Mouse (Mus musculus) liver, embryonic 14.5 days (tissue): ENCODE measurements around the gene Ly6g6c. TPM values are rescaled to one million over a fixed set of nuclear protein-coding genes. Genes with fewer than 3 reads are reported as not detected.

Source experiments
- ATAC-seq: fragments of 200-750 bp; cut with Nextera tagmentation; 2 replicates; pipeline ENCODE4 v1.8.0; 2017; ENCODE audit warnings: moderate number of reproducible peaks, mild to moderate bottlenecking, moderate library complexity; ENCODE audit not compliant: insufficient read depth
- DNase-seq, 3 experiments: peaks; one replicate each; pipeline ENCODE4 v3.0.0-alpha.2; 2012 to 2013; ENCODE audit warnings: low read depth in 3 of 3, low spot score in 3 of 3
- H3K27ac ChIP-seq: fragments of 300-500 bp; sonication (generic); 2 replicates; pipeline ENCODE4 v1.5.1; 2014; ENCODE audit warnings: moderate library complexity, mild to moderate bottlenecking, control low read depth, inconsistent platforms
- H3K27me3 ChIP-seq: fragments of 300-500 bp; sonication (generic); 2 replicates; pipeline ENCODE4 v1.6.1; 2014; ENCODE audit warnings: mild to moderate bottlenecking, low read length, moderate library complexity; ENCODE audit not compliant: control insufficient read depth, insufficient read depth
- H3K36me3 ChIP-seq: fragments of 300-500 bp; sonication (generic); replicated peaks from 2 replicates; pipeline ENCODE4 v1.6.1; 2014; ENCODE audit warnings: low read depth; ENCODE audit not compliant: control insufficient read depth, insufficient read depth
- H3K4me1 ChIP-seq, 2 experiments: fragments of 200-500 bp in 1 of 2; fragments of 300-500 bp in 1 of 2; sonication (generic) in 1 of 2; replicated peaks; 2 replicates each; pipeline ENCODE4 v1.6.1; 2012 to 2014; ENCODE audit warnings: antibody characterized with exemption in 1 of 2, inconsistent platforms in 1 of 2, low read length in 1 of 2; ENCODE audit not compliant: control insufficient read depth in 2 of 2, insufficient read depth in 2 of 2
- H3K4me2 ChIP-seq: fragments of 300-500 bp; sonication (generic); 2 replicates; pipeline ENCODE4 v1.6.1; 2014; ENCODE audit warnings: low read depth, mild to moderate bottlenecking, control low read depth, moderate library complexity
- H3K4me3 ChIP-seq, 2 experiments: fragments of 200-500 bp in 1 of 2; fragments of 300-500 bp in 1 of 2; sonication (generic) in 1 of 2; 2 replicates each; pipeline ENCODE4 v1.5.1; 2012 to 2014; ENCODE audit warnings: low read depth in 2 of 2, low read length in 2 of 2, mild to moderate bottlenecking in 2 of 2, control low read depth in 1 of 2, inconsistent platforms in 1 of 2, moderate library complexity in 1 of 2; ENCODE audit not compliant: insufficient read depth in 1 of 2
- H3K9ac ChIP-seq: fragments of 300-500 bp; sonication (generic); replicated peaks from 2 replicates; pipeline ENCODE4 v1.6.1; 2014; ENCODE audit warnings: mild to moderate bottlenecking, control low read depth, moderate library complexity
- H3K9me3 ChIP-seq: fragments of 300-500 bp; sonication (generic); 2 replicates; pipeline ENCODE4 v1.6.1; 2016; ENCODE audit warnings: low read length, mixed read lengths; ENCODE audit not compliant: control insufficient read depth
- CTCF ChIP-seq: IDR thresholded peaks from 2 replicates; pipeline ENCODE4 v1.5.1; 2016; ENCODE audit warnings: antibody characterized with exemption, low read depth, control low read depth
- EP300 ChIP-seq: IDR thresholded peaks from 2 replicates; pipeline ENCODE4 v1.6.1; 2016; ENCODE audit warnings: antibody characterized with exemption, low read depth
- WGBS: fragments of 180-500 bp; shearing (Covaris S2); extraction: QIAGEN DNeasy Blood & Tissue Kit; methylation state at CpG from one replicate; pipeline ENCODE4 v1.1.7; 2014; ENCODE audit not compliant: insufficient replicate concordance; 5-methylcytosine and 5-hydroxymethylcytosine counted together
- polyA plus RNA-seq, 2 experiments: library from polyadenylated mRNA; depleted of rRNA in 1 of 2; stranded (reverse) in 1 of 2; unstranded in 1 of 2; fragments of >200 nt; fragmentation: Nextera tagmentation in 1 of 2; extraction: Ambion mirVana in 1 of 2; gene quantifications; 2 replicates each; pipeline versions ENCODE4 v1.2.1 to v1.2.3; 2012 to 2014

Ly6g6c gene
- polyA plus RNA-seq, 2 experiments, result 0.26 to 0.37 TPM

DNA sequence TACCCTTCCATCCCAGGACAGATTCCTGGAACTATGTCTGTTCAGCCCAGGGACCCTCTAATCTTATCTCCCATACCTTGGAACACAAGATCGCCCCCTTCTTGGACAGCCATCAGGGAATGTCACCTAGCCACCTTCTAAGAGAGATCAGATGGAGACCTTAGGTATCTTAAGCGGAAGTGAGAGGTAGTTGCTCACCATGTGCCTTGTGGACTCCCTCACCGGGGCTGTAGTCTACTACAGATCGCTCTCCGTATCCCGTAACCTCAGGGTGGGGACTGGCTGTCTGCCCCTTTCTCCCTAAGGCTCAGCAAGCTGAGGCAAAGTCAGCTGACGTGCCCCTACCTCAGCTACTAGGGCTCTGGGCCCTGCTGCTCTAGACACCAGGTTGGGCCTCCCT is 38.9 kb downstream of the Ly6g6c start:
- peaks cover 13% of the 10 kb centered on the region for H3K36me3 ChIP-seq
- peaks cover 25 to 34% of the 10 kb centered on the region in 2 experiments for H3K4me1 ChIP-seq
- H3K9me3 ChIP-seq, result no peaks in the 10 kb centered on the region
- TF ChIP-seq CTCF (no peak), EP300 (no peak)
- H3K4me3 ChIP-seq, result no peak overlapping the region
- ATAC-seq (no peak; the same call in 1 of the 2 replicates), DNase-seq (no peak)
- no peaks in the 10 kb centered on the region for H3K27me3 ChIP-seq
- peak overlapping the region; percentile 25 for H3K9ac ChIP-seq
- H3K27ac ChIP-seq, result peak overlapping the region; percentile 67
- H3K4me2 ChIP-seq, result peak overlapping the region; percentile 48
- 66% methylated on average over 7 of the region's 7 CpGs for WGBS

DNA sequence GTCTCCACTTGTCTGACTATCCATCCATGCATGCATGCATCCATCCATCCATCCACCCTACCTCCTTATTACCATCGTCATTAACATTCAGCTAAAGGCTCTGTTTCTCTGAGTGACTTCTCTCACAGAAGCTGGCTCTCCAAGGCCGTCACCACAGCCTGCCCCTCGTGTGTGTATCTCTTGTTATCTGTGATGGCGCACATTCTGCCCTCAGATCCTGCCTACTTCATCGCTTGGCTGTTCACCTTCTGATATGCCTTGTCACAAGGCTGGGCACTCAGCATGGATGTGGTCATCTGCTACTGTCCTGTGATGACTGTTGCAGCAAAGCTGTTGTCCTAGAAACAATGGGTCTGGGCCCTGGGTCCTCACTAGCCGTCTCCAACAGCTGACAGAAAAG is 39.6 kb downstream of the Ly6g6c start:
- H3K36me3 ChIP-seq, result peaks cover 13% of the 10 kb centered on the region
- peak; percentile 89 for ATAC-seq
- peak overlapping the region; percentile 53 for H3K9ac ChIP-seq
- H3K4me1 ChIP-seq, result peaks cover 25 to 34% of the 10 kb centered on the region in 2 experiments
- H3K9me3 ChIP-seq, result no peaks in the 10 kb centered on the region
- DNase-seq, result peak; percentile 74 to 79 (median 78)
- H3K27me3 ChIP-seq, result no peaks in the 10 kb centered on the region
- peak overlapping the region; percentile 67 for H3K27ac ChIP-seq
- WGBS, result 18% methylated on average over 6 of the region's 6 CpGs
- H3K4me2 ChIP-seq, result peak overlapping the region; percentile 48
- H3K4me3 ChIP-seq, result no peak overlapping the region
- TF ChIP-seq CTCF (no peak), EP300 (peak; percentile 91)

DNA sequence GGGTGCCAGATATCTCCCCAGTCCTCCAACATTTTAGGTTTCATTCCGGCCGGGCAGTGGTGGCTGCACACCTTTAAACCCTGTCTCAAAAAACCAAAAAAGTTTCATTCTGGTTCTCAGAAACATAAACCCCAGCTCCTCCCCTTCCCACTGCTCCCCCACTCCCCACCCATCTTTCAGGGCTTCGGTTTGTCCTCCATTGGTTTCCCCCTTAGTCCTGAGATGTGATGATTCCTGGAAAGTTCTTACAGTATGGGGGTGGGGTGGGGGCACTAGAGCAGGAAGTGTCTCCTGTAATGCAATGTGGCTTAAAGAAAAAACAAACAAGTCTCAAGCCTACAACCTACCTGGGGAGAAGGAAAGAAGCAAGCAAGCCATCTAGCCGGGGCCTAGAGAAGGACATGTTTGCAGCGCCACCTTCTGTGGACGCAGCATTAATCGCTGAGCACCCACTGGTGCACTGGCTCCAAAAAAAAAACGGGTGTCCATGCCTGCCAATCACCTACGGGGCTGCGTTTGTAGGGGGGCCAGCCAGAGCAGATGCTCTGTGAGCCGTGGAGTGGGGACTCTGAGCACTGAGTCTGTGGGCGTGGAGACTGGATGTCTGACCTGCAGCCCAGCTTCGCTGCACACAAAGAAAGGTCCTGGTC is 40.7 kb downstream of the Ly6g6c start:
- TF ChIP-seq CTCF (peak; percentile 87), EP300 (no peak)
- WGBS, result 21% methylated on average over 13 of the region's 13 CpGs
- peak overlapping the region; percentile 67 for H3K27ac ChIP-seq

DNA sequence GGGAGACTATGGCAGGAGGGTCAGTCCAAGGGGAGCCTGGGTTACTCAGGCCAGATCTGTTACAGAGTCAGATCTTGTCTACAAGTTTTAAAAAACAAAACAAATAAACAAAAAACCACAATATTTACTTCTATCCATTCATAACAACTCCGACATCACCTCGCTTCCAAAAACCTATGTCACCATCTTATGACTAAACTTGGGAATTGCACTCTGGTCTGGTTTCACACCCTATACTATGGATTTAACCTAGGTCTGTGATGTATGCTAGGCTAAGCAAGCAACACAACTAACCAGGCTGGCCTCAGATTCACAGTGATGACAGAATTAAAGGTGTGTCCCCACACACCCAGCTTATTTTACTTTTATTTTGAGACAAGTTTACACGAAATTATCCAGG is 41.3 kb downstream of the Ly6g6c start:
- Histone ChIP-seq H3K9ac (no peak overlapping the region), H3K4me1 (peaks cover 25 to 34% of the 10 kb centered on the region in 2 experiments), H3K4me2 (no peak overlapping the region), H3K36me3 (peaks cover 3% of the 10 kb centered on the region), H3K4me3 (no peak overlapping the region), H3K27ac (no peak overlapping the region), H3K27me3 (no peaks in the 10 kb centered on the region), H3K9me3 (no peaks in the 10 kb centered on the region)
- 68% methylated on average over 3 of the region's 3 CpGs for WGBS
- no peak for DNase-seq
- no peak for TF ChIP-seq EP300
- no peak for TF ChIP-seq CTCF
- no peak for ATAC-seq

More for the DNA sequence above, 40.7 kb downstream of the Ly6g6c start:
- ATAC-seq, result no peak
- Histone ChIP-seq H3K9me3 (no peaks in the 10 kb centered on the region), H3K9ac (peak overlapping the region; percentile 6; the same call in 1 of the 2 replicates), H3K4me3 (no peak overlapping the region), H3K4me1 (peaks cover 25 to 34% of the 10 kb centered on the region in 2 experiments), H3K36me3 (peaks cover 8% of the 10 kb centered on the region), H3K27me3 (no peaks in the 10 kb centered on the region), H3K4me2 (peak overlapping the region; percentile 32; the same call in 1 of the 2 replicates)
- peak in 1 of 3 experiments; percentile 40 for DNase-seq

DNA sequence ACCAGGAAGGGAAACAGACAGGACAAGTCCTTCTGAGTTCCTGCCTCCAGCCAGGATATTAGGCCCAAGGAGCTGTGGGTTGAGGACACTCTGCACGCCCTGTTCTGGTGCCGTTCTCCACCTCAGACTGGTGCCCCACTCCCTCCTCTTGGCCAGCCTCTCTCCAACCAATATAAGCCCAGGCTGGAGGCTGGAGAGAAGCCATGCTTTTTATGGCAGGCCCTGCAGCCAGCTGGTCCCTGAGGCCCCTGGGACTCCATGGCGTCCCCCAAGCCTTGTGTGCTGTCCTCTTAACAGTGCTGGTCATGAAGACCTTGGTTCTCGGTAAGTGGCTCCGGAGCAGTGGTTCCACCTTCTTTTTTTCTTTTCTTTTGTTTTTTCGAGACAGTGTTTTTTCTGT is 42.9 kb downstream of the Ly6g6c start, which contains the start of gene Ly6g5c:
Gene Ly6g5c (plus strand): TSS at position 183 of the 400 bp plus-strand sequence.
- Histone ChIP-seq H3K4me1 (peaks cover 25 to 32% of the 10 kb centered on the region in 2 experiments), H3K4me3 (no peak within 1 kb of the TSS), H3K9me3 (no peaks in the 10 kb centered on the region), H3K27ac (no peak within 1 kb of the TSS), H3K4me2 (no peak within 1 kb of the TSS), H3K36me3 (no peaks in the 10 kb centered on the region), H3K27me3 (no peaks in the 10 kb centered on the region), H3K9ac (no peak within 1 kb of the TSS)
- WGBS, result 76% methylated on average over 6 of the region's 6 CpGs
- ATAC-seq, result no peak
- no peak for DNase-seq
- TF ChIP-seq EP300, result no peak
- no peak for TF ChIP-seq CTCF
